Mouse (Mus musculus) spleen, adult 18-20 months (tissue): ENCODE results near the gene Phactr4.
A peak's percentile ranks its signal among the peaks of the same experiment; 100 is the strongest.

Experiments used
- DNase-seq, 2 experiments: peaks; one replicate each; pipeline ENCODE4 v3.0.0; 2022; ENCODE audit warnings: mixed read lengths in 2 of 2

The Phactr4 gene

GRCm38 (mm10) chr4:132365450-132366060, 56.7 kb downstream of the Phactr4 start:
- no peak for DNase-seq

DNA sequence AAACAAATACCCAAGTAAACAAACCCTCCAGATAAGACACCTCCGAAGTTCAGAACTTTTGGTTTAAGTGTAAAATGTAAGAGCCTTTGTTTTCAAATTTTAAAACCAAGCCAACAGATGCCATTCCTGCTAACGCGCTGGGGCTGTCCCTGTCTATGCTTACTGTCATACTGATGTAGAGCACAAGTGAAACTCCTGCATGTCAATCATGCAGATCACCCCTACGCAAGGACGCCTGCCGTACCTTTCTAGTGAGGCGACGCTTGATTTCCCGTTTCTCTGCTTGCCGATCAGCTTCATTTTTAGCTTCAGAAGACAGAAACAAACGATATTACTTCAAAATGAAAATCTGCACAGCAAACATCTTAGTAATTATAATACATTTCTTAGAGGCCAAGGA, 58.8 kb downstream of the Phactr4 start:
- DNase-seq = no peak

GRCm38 (mm10) chr4:132359510-132359909, 62.8 kb downstream of the Phactr4 start:
- no peak for DNase-seq

DNA sequence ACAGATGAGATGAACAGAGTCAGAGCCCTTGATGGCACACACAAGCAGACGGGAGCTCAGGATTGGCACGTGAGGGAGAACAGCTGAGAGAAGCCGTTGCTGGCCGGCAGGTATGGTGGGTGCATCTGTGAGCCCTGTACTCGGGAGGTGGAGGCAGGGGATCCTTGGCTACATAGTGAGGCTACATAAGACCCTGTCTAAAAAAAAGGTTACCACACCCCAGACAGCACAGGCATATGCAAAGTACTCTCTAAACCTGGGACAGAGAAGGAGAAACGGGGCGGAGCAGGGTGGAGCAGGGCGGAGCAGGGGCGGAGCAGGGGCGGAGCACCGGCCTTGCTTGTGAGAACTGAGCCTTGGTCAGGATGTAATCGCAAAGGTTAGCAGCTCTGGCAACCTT, 66.1 kb downstream of the Phactr4 start:
- peak; percentile 39 to 53 for DNase-seq

DNA sequence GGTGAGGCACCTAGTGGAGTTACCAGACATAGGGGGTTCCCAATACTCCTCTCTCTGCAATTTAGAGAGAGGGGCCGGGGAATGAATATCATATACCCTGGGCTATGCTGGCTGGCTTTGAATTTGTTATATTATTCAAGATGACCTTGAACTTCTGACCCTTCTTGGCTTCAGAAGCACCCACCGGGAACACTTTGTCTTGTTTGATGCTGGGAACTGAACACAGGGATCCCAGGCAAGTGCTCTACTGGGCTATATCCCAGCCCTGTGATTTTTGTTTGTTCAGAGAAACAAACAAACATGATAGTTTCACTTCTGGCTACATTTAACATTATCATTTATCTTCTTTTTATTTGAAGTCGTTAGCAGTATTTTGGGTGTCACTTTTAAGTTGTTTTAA, 66.9 kb downstream of the Phactr4 start:
- no peak for DNase-seq

- DNase-seq = no peak
Measured at GRCm38 (mm10) chr4:132354571-132354970, 67.7 kb downstream of the Phactr4 start.

DNA sequence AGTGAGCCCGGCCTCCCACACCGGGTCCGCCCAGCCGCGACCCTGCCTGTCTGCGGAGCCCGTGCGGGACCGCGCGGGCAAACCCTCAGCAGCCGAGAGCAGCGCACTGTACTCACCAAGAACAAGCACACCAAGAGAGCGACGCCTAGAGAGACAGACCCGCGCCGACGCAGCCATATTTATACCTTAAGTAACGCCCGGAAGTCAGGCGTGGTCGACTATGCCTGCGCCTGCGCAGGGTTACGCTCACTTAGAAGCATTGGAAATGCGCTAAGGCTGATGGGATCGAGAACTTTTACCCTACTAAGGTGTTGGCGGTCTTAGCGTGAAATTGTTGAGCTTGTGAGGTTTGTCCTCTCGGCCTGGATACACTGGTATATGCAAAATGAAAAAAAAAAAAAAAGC, 68.8 kb downstream of the Phactr4 start, which contains the start of gene Rcc1:
TSS of gene Rcc1 (minus strand) at position 125 of the 405 bp plus-strand sequence.
- peak; percentile 86 to 87 for DNase-seq

- DNase-seq = peak in 1 of 2 experiments; percentile 25
Measured at GRCm38 (mm10) chr4:132352739-132353138, 69.5 kb downstream of the Phactr4 start.

DNA sequence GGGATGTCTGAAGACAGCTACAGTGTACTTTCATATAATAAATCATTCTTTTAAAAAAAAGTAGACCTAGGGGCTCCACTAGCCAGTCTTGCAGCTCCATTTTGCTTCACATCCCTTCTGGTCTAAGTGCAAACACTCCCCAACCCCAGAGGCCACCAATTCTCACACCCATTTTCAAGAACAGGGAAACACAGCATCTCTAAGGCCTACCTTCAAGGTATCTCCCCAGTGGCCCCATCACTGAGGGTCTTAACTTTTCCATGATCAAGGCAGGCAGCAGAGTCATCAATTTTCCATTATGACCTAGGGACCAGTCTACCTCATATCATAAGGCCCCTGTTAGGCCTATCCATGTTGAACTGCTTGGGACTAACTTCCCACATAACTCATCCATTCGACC, 70.9 kb downstream of the Phactr4 start:
- no peak for DNase-seq

GRCm38 (mm10) chr4:132350854-132351253, 71.4 kb downstream of the Phactr4 start:
- DNase-seq = no peak

- DNase-seq = no peak
Measured at GRCm38 (mm10) chr4:132350123-132350740, 72.1 kb downstream of the Phactr4 start.

DNA sequence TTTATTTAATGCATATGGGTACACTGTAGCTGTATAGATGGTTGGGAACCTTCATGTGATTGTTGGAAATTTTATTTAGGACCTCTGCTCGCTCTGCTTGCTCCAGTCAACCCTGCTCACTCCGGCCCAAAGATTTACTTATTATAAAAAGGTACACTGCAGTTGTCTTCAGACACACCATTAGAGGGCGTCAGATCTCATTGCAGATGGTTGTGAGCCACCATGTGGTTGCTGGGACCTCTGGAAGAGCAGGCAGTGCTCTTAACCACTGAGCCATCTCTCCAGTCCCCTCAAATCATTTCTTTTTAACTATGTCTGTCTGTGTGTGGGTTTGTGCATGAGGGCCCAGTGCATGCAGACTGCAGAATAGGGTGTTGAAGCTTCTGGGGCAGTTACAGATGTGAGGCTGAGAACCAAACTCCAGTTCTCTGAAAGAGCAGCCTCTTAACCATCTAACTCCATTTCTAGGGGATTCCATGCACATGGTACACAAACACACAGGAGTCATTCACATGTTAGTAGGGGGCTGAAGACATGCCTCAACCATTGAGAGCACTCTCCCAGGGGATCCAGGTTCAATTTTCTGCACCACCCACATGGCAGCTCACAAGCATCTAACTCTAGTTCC, 72.7 kb downstream of the Phactr4 start:
- no peak for DNase-seq

- DNase-seq = no peak
Measured at GRCm38 (mm10) chr4:132346661-132347060, 75.6 kb downstream of the Phactr4 start.

DNA sequence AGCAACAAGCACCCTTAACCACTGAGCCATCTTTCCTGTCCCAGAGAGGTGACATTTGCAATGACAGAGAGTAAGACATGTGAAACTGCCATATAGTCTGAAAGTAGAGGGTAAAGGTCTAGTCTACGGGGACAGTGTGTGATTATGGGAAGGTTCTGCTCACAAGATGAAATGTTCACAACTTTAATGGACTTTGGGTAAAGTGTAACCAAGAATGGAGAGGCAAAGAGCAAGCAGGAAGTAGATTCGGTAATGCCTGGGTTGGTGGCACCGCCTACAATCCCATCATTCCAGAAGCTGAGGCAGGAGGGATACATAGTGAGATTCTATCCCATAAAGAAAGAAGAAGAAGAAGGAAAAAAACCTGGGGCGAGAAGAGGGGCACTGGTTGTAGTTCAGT, 76.0 kb downstream of the Phactr4 start:
- DNase-seq = no peak

DNA sequence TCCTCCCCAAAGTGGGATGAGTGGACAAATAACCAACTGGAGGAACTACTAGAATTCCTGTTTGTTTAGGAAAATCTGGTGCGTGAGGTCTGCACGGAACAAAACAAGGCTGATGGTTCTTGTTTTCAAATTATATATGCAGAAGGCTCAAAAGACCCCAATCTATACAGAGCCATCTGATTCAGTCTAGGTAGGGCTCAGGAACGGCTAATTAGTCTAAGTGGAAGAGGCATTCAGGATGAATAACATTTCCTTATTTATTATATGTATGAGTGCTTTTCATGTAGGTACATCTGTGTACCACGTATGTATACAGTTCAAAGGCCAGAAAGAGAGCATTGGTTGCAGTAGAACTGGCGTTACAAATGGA, 76.5 kb downstream of the Phactr4 start:
- DNase-seq = no peak

- peak; percentile 87 to 97 for DNase-seq
Measured at GRCm38 (mm10) chr4:132345135-132345842, 77.0 kb downstream of the Phactr4 start.

DNA sequence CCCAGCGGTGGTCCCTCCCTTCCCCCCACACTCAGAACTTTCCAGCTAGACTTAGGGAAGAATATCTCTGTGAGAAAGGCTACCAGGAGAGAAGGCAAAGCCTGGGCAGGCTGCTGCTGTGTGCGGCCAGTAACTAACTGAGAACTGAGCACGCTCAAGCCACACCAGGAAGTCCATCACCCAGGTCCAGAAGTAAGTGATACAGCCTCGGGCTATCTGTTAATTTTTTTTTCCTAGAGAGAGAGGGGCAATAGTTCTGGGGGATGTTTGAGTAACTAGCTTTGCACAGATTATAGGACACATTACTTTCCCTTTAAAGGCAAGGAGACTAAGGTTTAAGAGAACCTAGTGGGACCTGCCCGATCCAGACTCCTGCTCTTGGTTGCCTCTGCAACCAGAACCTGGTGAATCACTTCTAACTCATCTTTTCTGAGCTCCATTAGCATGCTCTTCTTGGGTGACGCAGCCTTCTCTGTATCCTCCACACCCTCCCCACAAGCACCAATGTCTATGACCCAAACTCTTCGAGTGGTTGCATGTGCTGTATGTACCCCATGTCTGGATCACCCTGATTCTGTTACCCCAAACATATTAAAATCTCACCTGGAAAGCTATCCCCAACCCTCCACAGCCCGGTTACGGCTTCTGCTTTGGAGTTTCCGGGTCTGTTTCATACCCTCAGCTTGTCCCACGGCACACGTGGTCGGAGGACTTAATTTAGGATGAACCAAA, 77.7 kb downstream of the Phactr4 start:
- no peak for DNase-seq

GRCm38 (mm10) chr4:132341451-132341850, 80.8 kb downstream of the Phactr4 start:
- DNase-seq = no peak

DNA sequence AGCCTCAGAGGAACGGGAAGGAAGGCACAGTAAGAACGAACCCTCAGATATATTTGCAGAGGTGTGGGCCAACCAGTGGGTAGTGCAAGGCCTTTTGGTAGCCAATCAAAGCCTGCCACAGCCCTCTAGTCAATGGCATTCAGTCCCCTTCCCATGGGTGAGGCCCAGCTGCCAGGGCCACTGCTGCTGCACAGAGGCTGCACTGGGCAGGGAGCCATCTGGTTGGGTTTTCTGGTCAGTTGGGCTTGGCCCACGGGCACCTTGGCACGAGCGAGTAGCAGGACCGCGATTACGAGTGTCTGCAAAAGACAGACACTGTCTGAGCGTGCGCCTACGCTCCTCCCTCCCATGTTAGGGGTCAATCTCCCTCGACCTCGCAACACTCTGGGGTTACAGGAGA, 83.3 kb downstream of the Phactr4 start:
- no peak for DNase-seq

GRCm38 (mm10) chr4:132332880-132333279, 89.4 kb downstream of the Phactr4 start:
- DNase-seq = no peak

GRCm38 (mm10) chr4:132331960-132332359, 90.3 kb downstream of the Phactr4 start:
- DNase-seq = no peak

DNA sequence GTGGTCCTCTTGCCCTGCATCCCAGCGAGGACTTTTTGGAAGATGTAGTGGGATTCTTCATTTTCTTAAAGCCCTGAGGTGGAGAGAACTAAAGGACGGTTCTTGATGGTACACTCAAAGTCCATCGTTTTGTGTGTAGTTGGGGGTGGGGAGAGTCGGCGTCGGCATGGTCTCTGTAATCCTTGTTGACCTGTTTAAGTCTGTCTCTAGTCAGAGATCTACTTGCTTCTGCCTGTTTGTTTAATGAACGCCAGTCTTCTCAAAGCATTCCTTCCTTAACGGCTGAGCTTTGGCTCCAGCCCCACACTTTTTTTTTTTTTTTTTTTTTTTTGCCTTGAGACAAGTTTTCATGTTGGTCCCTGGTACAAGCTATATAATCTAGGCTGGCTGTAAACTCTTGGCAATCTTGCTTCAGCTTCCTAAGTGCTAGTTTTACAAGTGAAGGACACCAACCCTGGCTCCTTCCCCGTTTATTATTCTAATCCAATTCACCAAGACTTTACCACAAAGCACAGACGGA, 92.4 kb downstream of the Phactr4 start:
- DNase-seq = no peak
